Mouse (Mus musculus): ENCODE results near the gene Capn6.

Gene Capn6

GRCm38 (mm10) chrX:143827212-143827611 is at the start of gene Capn6:
Gene Capn6 (minus strand): TSS chrX:143827414.
- DNase-seq (ENCODE audit: low read depth, low spot score) = no peak
- Histone ChIP-seq H3K36me3 (ENCODE audit: control insufficient read depth, insufficient read depth, low read length, poor library complexity, severe bottlenecking) (no peaks in the 10 kb centered on the region), H3K27me3 (ENCODE audit: control insufficient read depth, insufficient read depth, low read length, poor library complexity, severe bottlenecking) (no peaks in the 10 kb centered on the region)

DNA sequence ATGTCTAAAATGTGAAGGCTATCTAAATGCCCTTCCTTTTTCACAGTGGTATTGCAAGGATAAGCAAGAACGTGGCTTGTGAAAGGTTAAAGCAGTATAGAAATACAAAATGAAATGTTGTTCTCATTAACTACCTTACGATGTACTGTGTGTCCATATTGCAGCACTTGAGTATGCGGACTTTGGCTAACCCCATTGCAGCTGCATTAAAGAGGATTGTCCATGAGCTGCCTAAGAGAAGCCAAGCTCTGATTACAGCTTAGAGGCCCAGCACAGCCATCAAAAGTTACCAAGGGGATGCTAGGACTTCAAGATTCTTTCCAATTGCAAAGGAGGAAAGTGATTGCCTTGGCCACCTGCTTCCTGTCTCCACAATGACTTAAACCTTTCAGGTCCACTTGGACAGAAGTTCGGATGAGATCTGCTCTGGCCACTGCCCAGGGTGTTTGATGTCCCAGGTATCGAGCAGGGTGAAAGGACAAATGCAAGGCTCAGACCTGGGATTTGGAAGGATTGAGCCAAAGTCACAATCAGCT is 40.0 kb upstream of the Capn6 start:
- Histone ChIP-seq H3K36me3 (ENCODE audit: control insufficient read depth, insufficient read depth, low read length, poor library complexity, severe bottlenecking) (no peaks in the 10 kb centered on the region), H3K27me3 (ENCODE audit: control insufficient read depth, insufficient read depth, low read length, poor library complexity, severe bottlenecking) (no peaks in the 10 kb centered on the region)
- no peak for DNase-seq (ENCODE audit: low read depth, low spot score)

DNA sequence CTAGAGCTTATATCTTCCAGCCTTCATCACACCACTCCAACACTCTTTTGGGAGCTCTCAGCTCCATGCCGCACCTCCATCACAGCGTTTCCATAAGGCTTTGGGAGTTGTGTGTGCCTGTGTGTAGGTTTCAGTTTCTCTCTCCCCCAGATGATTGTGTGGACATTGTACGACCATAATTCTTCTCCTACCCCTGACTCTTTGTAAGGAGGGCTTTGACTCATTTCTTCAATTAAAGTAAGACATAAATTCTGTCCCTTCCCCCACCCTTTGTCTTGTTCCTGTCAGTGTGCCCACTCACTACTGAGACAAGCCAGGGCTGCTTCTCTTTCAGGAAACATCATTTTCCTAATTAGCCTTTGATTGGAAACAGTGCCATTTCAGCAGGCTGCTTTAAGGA is 24.1 kb upstream of the Capn6 start:
- no peaks in the 10 kb centered on the region for H3K36me3 ChIP-seq (ENCODE audit: control insufficient read depth, insufficient read depth, low read length, poor library complexity, severe bottlenecking)
- no peaks in the 10 kb centered on the region for H3K27me3 ChIP-seq (ENCODE audit: control insufficient read depth, insufficient read depth, low read length, poor library complexity, severe bottlenecking)
- no peak for DNase-seq (ENCODE audit: low read depth, low spot score)

GRCm38 (mm10) chrX:143849969-143850368 is 22.8 kb upstream of the Capn6 start:
- no peak for DNase-seq (ENCODE audit: low read depth, low spot score)
- Histone ChIP-seq H3K27me3 (ENCODE audit: control insufficient read depth, insufficient read depth, low read length, poor library complexity, severe bottlenecking) (no peaks in the 10 kb centered on the region), H3K36me3 (ENCODE audit: control insufficient read depth, insufficient read depth, low read length, poor library complexity, severe bottlenecking) (no peaks in the 10 kb centered on the region)

- H3K36me3 ChIP-seq (ENCODE audit: control insufficient read depth, insufficient read depth, low read length, poor library complexity, severe bottlenecking) = no peaks in the 10 kb centered on the region
- H3K27me3 ChIP-seq (ENCODE audit: control insufficient read depth, insufficient read depth, low read length, poor library complexity, severe bottlenecking) = no peaks in the 10 kb centered on the region
- DNase-seq (ENCODE audit: low read depth, low spot score) = no peak
Measured at GRCm38 (mm10) chrX:143846637-143847036, 19.4 kb upstream of the Capn6 start.

DNA sequence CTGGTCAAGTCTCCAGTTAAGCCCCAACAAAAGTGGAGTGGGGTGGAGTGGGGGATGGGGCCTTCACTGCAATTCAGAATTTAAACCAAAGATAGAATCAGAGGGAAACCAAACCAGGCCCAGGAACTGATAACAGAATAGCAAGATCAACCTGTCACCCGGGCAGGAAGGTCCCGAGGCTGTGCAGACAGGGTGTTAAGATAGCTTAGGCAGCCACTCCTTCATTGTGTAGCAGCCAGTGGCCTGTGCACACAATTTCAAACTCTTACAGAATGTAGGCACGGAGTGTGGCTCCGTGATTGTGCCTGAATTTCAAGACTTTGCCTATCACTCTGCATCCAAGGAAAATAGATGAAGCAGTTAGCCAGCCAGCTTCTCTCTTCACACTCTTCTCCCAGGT is 693 bp downstream of the Capn6 start:
- no peaks in the 10 kb centered on the region for H3K36me3 ChIP-seq (ENCODE audit: control insufficient read depth, insufficient read depth, low read length, poor library complexity, severe bottlenecking)
- no peak for DNase-seq (ENCODE audit: low read depth, low spot score)

DNA sequence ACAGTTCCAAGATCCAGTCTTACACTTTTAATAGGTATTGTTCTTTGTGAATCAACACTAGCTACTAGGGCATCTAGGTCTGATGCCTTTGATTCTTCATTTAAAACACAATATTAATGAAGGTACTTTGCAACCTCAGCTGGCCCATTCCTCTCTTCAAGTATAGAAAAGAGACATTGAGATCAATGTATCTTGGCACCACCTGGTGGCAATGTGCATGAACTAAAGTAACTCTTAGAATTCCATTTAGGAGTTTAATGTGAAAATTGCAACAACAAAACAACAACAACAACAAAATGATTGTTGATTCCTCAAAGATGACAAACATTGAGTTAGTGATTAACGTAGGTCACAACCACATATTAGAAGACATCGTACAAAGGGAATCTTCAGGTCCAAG is 8.3 kb downstream of the Capn6 start:
- Histone ChIP-seq H3K36me3 (ENCODE audit: control insufficient read depth, insufficient read depth, low read length, poor library complexity, severe bottlenecking) (no peaks in the 10 kb centered on the region), H3K27me3 (ENCODE audit: control insufficient read depth, insufficient read depth, low read length, poor library complexity, severe bottlenecking) (no peaks in the 10 kb centered on the region)
- no peak for DNase-seq (ENCODE audit: low read depth, low spot score)

More for the DNA sequence above, 693 bp downstream of the Capn6 start:
- H3K27me3 ChIP-seq (ENCODE audit: control insufficient read depth, insufficient read depth, low read length, poor library complexity, severe bottlenecking) = no peaks in the 10 kb centered on the region

- no peaks in the 10 kb centered on the region for H3K27me3 ChIP-seq (ENCODE audit: control insufficient read depth, insufficient read depth, low read length, poor library complexity, severe bottlenecking)
- no peaks in the 10 kb centered on the region for H3K36me3 ChIP-seq (ENCODE audit: control insufficient read depth, insufficient read depth, low read length, poor library complexity, severe bottlenecking)
- no peak for DNase-seq (ENCODE audit: low read depth, low spot score)
Measured at GRCm38 (mm10) chrX:143815948-143816347, 11.3 kb downstream of the Capn6 start.

DNA sequence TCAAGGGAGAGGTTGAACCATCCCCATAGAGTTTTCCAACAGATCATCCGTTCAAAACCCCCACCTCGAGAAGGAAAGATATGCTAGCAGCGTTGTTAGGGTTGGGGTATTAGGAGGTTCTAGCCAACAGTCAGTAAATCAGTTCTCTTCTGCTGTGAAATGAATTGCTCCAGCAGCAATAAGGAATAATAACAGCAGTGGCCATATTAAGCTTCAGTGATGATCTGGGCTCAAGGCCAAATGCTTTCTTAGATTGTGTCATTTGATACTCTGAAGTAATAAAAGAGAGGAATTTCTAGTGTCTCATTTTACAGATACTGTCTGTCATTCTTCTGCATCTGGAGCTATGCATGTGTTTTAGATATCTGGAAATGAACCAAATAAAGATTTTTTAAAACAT is 64.7 kb downstream of the Capn6 start:
- Histone ChIP-seq H3K27me3 (ENCODE audit: control insufficient read depth, insufficient read depth, low read length, poor library complexity, severe bottlenecking) (no peaks in the 10 kb centered on the region), H3K36me3 (ENCODE audit: control insufficient read depth, insufficient read depth, low read length, poor library complexity, severe bottlenecking) (no peaks in the 10 kb centered on the region)
- DNase-seq (ENCODE audit: low read depth, low spot score) = no peak
